ENCODE assay signal across 10 mouse cellular contexts in the genomic region with DNA sequence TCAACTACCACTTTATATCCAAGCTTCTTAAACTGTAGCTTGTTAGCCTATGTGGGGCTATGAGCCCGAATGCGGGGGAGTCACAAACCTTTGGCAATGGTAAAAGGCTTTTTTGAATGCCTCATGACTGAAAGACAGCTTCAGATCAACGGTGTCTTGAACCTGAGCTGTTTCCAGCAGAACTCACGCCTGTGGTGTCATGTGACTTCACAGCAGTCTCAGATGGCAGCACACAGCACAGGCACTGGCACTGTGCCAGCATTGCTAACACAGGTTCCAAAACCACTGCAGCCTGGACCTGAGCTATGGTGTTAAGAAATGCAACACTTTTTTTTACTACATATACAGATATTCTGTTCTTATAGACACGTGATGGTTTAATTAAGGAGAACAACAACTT. TPM values are rescaled to one million over a fixed set of nuclear protein-coding genes. Genes with fewer than 3 reads are reported as not detected.
A peak's percentile ranks its signal among the peaks of the same experiment; 100 is the strongest.
DNase-seq lines count a peak whose midpoint lies in the region; ATAC-seq and TF ChIP-seq lines count a peak whose summit lies in the region.
"Had no signal": no experiment of that assay in that cellular context is flagged by ENCODE, and none has a peak within 500 bp of the region (broad histone marks: within the 10 kb centered on the region; RNA-seq: fewer than 3 reads in every experiment).

No protein-coding gene starts in this region.

- H3K4me1 ChIP-seq in cerebellum, adult 2 months (ENCODE audit: control insufficient read depth, insufficient read depth, low read length), result no peaks in the 10 kb centered on the region
- H3K4me1 ChIP-seq in midbrain, embryonic 16.5 days (ENCODE audit: control insufficient read depth, insufficient read depth, low read length), result peaks cover 6% of the 10 kb centered on the region
- peaks cover 5% of the 10 kb centered on the region; the same call in 1 of the 2 replicates for H3K4me1 ChIP-seq in midbrain, embryonic 15.5 days
- H3K4me1 ChIP-seq: stomach, embryonic 15.5 days had no signal

- no peaks in the 10 kb centered on the region for H3K36me3 ChIP-seq in midbrain, embryonic 16.5 days (ENCODE audit: control insufficient read depth, insufficient read depth, low read length)
- no peaks in the 10 kb centered on the region for H3K36me3 ChIP-seq in midbrain, embryonic 15.5 days (replicated peaks)

- intact Hi-C loops in heart, postnatal 36 days (cut with DNase I), result no loop called here

- WGBS in cerebellum, adult 2 months, result 35% methylated on average over 5 of the region's 5 CpGs
- 48% methylated on average over 5 of the region's 5 CpGs for WGBS in midbrain, embryonic 16.5 days
- 52% methylated on average over 5 of the region's 5 CpGs for WGBS in midbrain, embryonic 15.5 days

- TF ChIP-seq POLR2A in cerebellum, adult 2 months (IDR thresholded peaks at IDR 0.05; ENCODE audit: borderline replicate concordance, insufficient read depth, low read length), result no peak

- no peak for TF ChIP-seq CTCF in cerebellum, adult 2 months (IDR thresholded peaks at IDR 0.05; ENCODE audit: borderline replicate concordance, insufficient read depth, low read depth, low read length)

- no peak overlapping the region for H3K9ac ChIP-seq in midbrain, embryonic 16.5 days (ENCODE audit: low read depth, low read length)
- H3K9ac ChIP-seq in midbrain, embryonic 15.5 days, result no peak overlapping the region
- H3K9ac ChIP-seq: heart, embryonic 13.5 days; stomach, embryonic 15.5 days had no signal

- H3K9me3 ChIP-seq in midbrain, embryonic 16.5 days (replicated peaks; ENCODE audit: control insufficient read depth, low read length, poor library complexity, severe bottlenecking), result no peaks in the 10 kb centered on the region
- H3K9me3 ChIP-seq in midbrain, embryonic 15.5 days, result no peaks in the 10 kb centered on the region
- H3K9me3 ChIP-seq: stomach, embryonic 15.5 days had no signal

- H3K4me2 ChIP-seq in midbrain, embryonic 16.5 days (ENCODE audit: low read length), result no peak overlapping the region
- no peak overlapping the region for H3K4me2 ChIP-seq in midbrain, embryonic 15.5 days
- H3K4me2 ChIP-seq: heart, embryonic 13.5 days; stomach, embryonic 15.5 days had no signal

- peak; percentile 30 to 42 for DNase-seq in cerebellum, postnatal 14 days
- no peak for DNase-seq in cerebellum, adult 2 months
- DNase-seq in kidney, adult 18-20 months, result peak; percentile 52
- peak; percentile 48 for DNase-seq in natural killer cell, adult 2 months (ENCODE audit: low spot score in 2 of 2)
- DNase-seq in heart, postnatal 36 days, result no peak
- no peak for DNase-seq in c-Kit-positive CD71-positive TER-119-positive erythroid progenitor cells, embryonic 14.5 days (ENCODE audit: low spot score)

- H3K27me3 ChIP-seq in cerebellum, adult 2 months (ENCODE audit: control insufficient read depth, insufficient read depth, low read length), result no peaks in the 10 kb centered on the region
- H3K27me3 ChIP-seq in midbrain, embryonic 16.5 days (ENCODE audit: control insufficient read depth, insufficient read depth, low read depth, low read length), result no peaks in the 10 kb centered on the region
- no peaks in the 10 kb centered on the region for H3K27me3 ChIP-seq in midbrain, embryonic 15.5 days (replicated peaks)
- H3K27me3 ChIP-seq: heart, embryonic 13.5 days; stomach, embryonic 15.5 days had no signal

- peak; percentile 48; the same call in 1 of the 2 replicates for ATAC-seq in midbrain, embryonic 16.5 days
- ATAC-seq in midbrain, embryonic 15.5 days (replicated peaks), result no peak

- no peak overlapping the region for H3K4me3 ChIP-seq in cerebellum, adult 2 months (replicated peaks; ENCODE audit: insufficient read depth, low read depth, low read length)
- no peak overlapping the region for H3K4me3 ChIP-seq in midbrain, embryonic 16.5 days (ENCODE audit: low read depth, low read length)
- no peak overlapping the region for H3K4me3 ChIP-seq in midbrain, embryonic 15.5 days
- H3K4me3 ChIP-seq: heart, embryonic 13.5 days; stomach, embryonic 15.5 days had no signal

- H3K27ac ChIP-seq in cerebellum, adult 2 months (ENCODE audit: insufficient read depth, low read length), result no peak overlapping the region
- 0 out of 2 replicates have a peak overlapping the region, but pooled peaks have one; percentile 8 for H3K27ac ChIP-seq in midbrain, embryonic 16.5 days (ENCODE audit: low read length)
- H3K27ac ChIP-seq in midbrain, embryonic 15.5 days, result no peak overlapping the region
- H3K27ac ChIP-seq: heart, embryonic 13.5 days; stomach, embryonic 15.5 days had no signal

RNA-seq across cellular contexts. Expression of a gene that starts 44.7 kb away (rescaled TPM):
- not detected in 2 replicates for polyA plus RNA-seq in cerebellum, adult 2 months (2012; rRNA removed)
- polyA plus RNA-seq in midbrain, embryonic 16.5 days (2015; fragmentation: Nextera tagmentation; extraction: Ambion mirVana), result not detected in 2 replicates
- not detected in 2 replicates for polyA plus RNA-seq in midbrain, embryonic 15.5 days (2015; fragmentation: Nextera tagmentation; extraction: Ambion mirVana)
- total RNA-seq in heart, postnatal 36 days (2021), result not detected
- polyA plus RNA-seq: heart, embryonic 13.5 days; stomach, embryonic 15.5 days had no signal

Comparison
In these comparisons a context has a peak if more than half of its experiments do, and no peak if none do; other contexts are left out.
1. DNase-seq: peak in cerebellum, postnatal 14 days (2 of 2), kidney, adult 18-20 months (single experiment) and natural killer cell, adult 2 months (2 of 2); none in cerebellum, adult 2 months (0 of 2), heart, postnatal 36 days (0 of 2) and c-Kit-positive CD71-positive TER-119-positive erythroid progenitor cells, embryonic 14.5 days (single experiment).